Mouse (Mus musculus): ENCODE results near the gene Xntrpc. TPM values are rescaled to one million over a fixed set of nuclear protein-coding genes. Genes with fewer than 3 reads are reported as not detected.
A peak's percentile ranks its signal among the peaks of the same experiment; 100 is the strongest.

Xntrpc gene
- polyA plus RNA-seq, 1 experiment from 2014 or later: 0.63 TPM

DNA sequence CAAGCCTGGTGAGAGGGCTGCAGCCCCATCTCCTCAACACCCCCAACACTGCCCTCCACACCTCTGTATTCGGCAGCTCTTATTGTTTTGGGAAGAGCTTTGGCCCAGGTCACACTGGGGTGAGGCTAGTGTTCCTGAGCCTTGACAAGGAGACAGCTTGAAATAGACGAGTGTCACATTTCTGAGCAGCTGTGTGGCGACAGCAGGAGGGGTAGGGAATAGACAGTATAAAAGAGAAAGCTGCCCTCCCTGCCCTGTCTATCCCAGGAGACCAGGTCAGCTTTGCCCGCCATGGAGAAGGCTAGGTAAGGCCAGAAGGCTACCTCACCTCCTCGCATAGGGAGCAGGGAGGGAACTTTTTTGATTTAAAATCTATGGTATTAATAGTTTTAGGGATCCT lies 36.0 kb downstream of the Xntrpc start, which contains the start of gene Art1:
TSS of gene Art1 (plus strand) at position 257 of the 400 bp plus-strand sequence.
- H3K9ac ChIP-seq (ENCODE audit: low read depth, low read length): no peak within 1 kb of the TSS
- H3K27me3 ChIP-seq (replicated peaks; ENCODE audit: control insufficient read depth, insufficient read depth, low read length): no peaks in the 10 kb centered on the region
- no peaks in the 10 kb centered on the region; the same call in 1 of the 2 replicates for H3K4me1 ChIP-seq (ENCODE audit: control insufficient read depth, insufficient read depth, low read depth, low read length)
- no peaks in the 10 kb centered on the region for H3K9me3 ChIP-seq (ENCODE audit: control insufficient read depth, low read length)
- no peak within 1 kb of the TSS for H3K4me3 ChIP-seq (ENCODE audit: low read length)
- H3K36me3 ChIP-seq (ENCODE audit: control insufficient read depth, insufficient read depth, low read length): no peaks in the 10 kb centered on the region
- WGBS: 37% methylated on average over 5 of the region's 5 CpGs
- no peak for ATAC-seq
- H3K27ac ChIP-seq (ENCODE audit: low read depth, low read length): no peak within 1 kb of the TSS
- no peak within 1 kb of the TSS for H3K4me2 ChIP-seq (ENCODE audit: low read length)

GRCm38 (mm10) chr7:102102241-102102640 lies 36.7 kb downstream of the Xntrpc start:
- no peak overlapping the region for H3K27ac ChIP-seq (ENCODE audit: low read depth, low read length)
- no peak overlapping the region for H3K4me2 ChIP-seq (ENCODE audit: low read length)
- H3K36me3 ChIP-seq (ENCODE audit: control insufficient read depth, insufficient read depth, low read length): no peaks in the 10 kb centered on the region
- H3K27me3 ChIP-seq (replicated peaks; ENCODE audit: control insufficient read depth, insufficient read depth, low read length): no peaks in the 10 kb centered on the region
- WGBS: 48% methylated on average over 8 of the region's 8 CpGs
- no peak overlapping the region for H3K9ac ChIP-seq (ENCODE audit: low read depth, low read length)
- no peak for ATAC-seq
- H3K4me3 ChIP-seq (ENCODE audit: low read length): no peak overlapping the region
- H3K4me1 ChIP-seq (ENCODE audit: control insufficient read depth, insufficient read depth, low read depth, low read length): no peaks in the 10 kb centered on the region; the same call in none of the 2 replicates
- H3K9me3 ChIP-seq (ENCODE audit: control insufficient read depth, low read length): no peaks in the 10 kb centered on the region

- Histone ChIP-seq H3K4me3 (ENCODE audit: low read length) (no peak overlapping the region), H3K4me1 (ENCODE audit: control insufficient read depth, insufficient read depth, low read depth, low read length) (no peaks in the 10 kb centered on the region; the same call in none of the 2 replicates), H3K9ac (ENCODE audit: low read depth, low read length) (no peak overlapping the region), H3K27me3 (replicated peaks; ENCODE audit: control insufficient read depth, insufficient read depth, low read length) (no peaks in the 10 kb centered on the region), H3K27ac (ENCODE audit: low read depth, low read length) (no peak overlapping the region), H3K36me3 (ENCODE audit: control insufficient read depth, insufficient read depth, low read length) (no peaks in the 10 kb centered on the region), H3K4me2 (ENCODE audit: low read length) (no peak overlapping the region), H3K9me3 (ENCODE audit: control insufficient read depth, low read length) (no peaks in the 10 kb centered on the region)
- ATAC-seq: no peak
- 44% methylated on average over 6 of the region's 6 CpGs for WGBS
Observed at GRCm38 (mm10) chr7:102102696-102103095, 37.2 kb downstream of the Xntrpc start.

DNA sequence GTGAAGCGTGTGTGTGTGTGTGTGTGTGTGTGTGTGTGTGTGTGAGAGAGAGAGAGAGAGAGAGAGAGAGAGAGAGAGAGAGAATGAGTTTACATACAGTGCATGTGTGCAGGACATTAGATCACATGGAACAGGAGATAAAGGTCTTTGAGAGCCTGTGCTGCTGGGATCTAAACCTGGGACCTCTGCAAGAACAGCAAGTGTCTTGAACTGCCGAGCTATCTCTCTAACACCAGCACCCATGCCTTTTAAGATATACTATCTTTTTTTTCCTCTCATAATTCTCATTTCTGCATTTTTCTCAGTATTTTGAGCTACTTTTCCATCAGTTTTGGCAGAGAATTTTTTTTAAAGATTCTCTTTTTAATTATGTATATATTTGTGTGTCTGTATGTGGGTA lies 38.0 kb downstream of the Xntrpc start:
- Histone ChIP-seq H3K4me2 (ENCODE audit: low read length) (no peak overlapping the region), H3K4me3 (ENCODE audit: low read length) (no peak overlapping the region), H3K9me3 (ENCODE audit: control insufficient read depth, low read length) (no peaks in the 10 kb centered on the region), H3K27me3 (replicated peaks; ENCODE audit: control insufficient read depth, insufficient read depth, low read length) (no peaks in the 10 kb centered on the region), H3K27ac (ENCODE audit: low read depth, low read length) (no peak overlapping the region), H3K9ac (ENCODE audit: low read depth, low read length) (no peak overlapping the region), H3K4me1 (ENCODE audit: control insufficient read depth, insufficient read depth, low read depth, low read length) (no peaks in the 10 kb centered on the region; the same call in none of the 2 replicates), H3K36me3 (ENCODE audit: control insufficient read depth, insufficient read depth, low read length) (no peaks in the 10 kb centered on the region)
- ATAC-seq: no peak
- 81% methylated on average over 2 of the region's 2 CpGs for WGBS

GRCm38 (mm10) chr7:102104126-102104525 lies 38.6 kb downstream of the Xntrpc start:
- Histone ChIP-seq H3K27me3 (replicated peaks; ENCODE audit: control insufficient read depth, insufficient read depth, low read length) (no peaks in the 10 kb centered on the region), H3K9me3 (ENCODE audit: control insufficient read depth, low read length) (no peaks in the 10 kb centered on the region), H3K4me2 (ENCODE audit: low read length) (no peak overlapping the region), H3K4me3 (ENCODE audit: low read length) (no peak overlapping the region), H3K9ac (ENCODE audit: low read depth, low read length) (no peak overlapping the region), H3K27ac (ENCODE audit: low read depth, low read length) (no peak overlapping the region), H3K4me1 (ENCODE audit: control insufficient read depth, insufficient read depth, low read depth, low read length) (no peaks in the 10 kb centered on the region; the same call in none of the 2 replicates), H3K36me3 (ENCODE audit: control insufficient read depth, insufficient read depth, low read length) (no peaks in the 10 kb centered on the region)
- WGBS: 80% methylated on average over 5 of the region's 5 CpGs
- ATAC-seq: no peak

- Histone ChIP-seq H3K4me2 (ENCODE audit: low read length) (peak overlapping the region; percentile 51), H3K4me1 (ENCODE audit: control insufficient read depth, insufficient read depth, low read depth, low read length) (no peaks in the 10 kb centered on the region; the same call in 1 of the 2 replicates), H3K36me3 (ENCODE audit: control insufficient read depth, insufficient read depth, low read length) (no peaks in the 10 kb centered on the region), H3K9me3 (ENCODE audit: control insufficient read depth, low read length) (no peaks in the 10 kb centered on the region), H3K27ac (ENCODE audit: low read depth, low read length) (no peak overlapping the region), H3K27me3 (replicated peaks; ENCODE audit: control insufficient read depth, insufficient read depth, low read length) (no peaks in the 10 kb centered on the region), H3K4me3 (ENCODE audit: low read length) (peak overlapping the region; percentile 27), H3K9ac (ENCODE audit: low read depth, low read length) (peak overlapping the region; percentile 18; the same call in 1 of the 2 replicates)
- 21% methylated on average over 20 of the region's 23 CpGs for WGBS
- ATAC-seq: peak; percentile 27; the same call in 1 of the 2 replicates
Observed at GRCm38 (mm10) chr7:102106700-102107141, 41.2 kb downstream of the Xntrpc start.

DNA sequence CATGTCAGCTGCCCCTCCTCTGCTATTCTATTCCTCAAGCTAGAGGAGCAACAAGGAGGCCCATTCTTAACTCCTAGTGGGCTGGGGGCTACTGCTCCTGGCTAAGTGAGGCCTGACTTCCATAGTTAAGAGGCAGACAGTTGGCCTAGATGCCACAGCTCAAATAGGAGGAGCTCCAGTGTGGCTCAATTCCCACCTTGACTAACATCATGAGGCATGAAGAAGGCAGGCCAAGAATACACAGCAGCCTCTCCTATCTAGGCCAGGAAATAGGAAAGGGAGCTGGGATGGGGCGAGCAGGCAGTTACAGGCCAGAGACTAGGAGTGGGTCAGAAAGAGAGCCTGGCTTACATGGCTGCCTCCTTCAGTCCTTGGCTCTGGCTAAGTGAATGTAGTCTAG lies 42.7 kb downstream of the Xntrpc start:
- 86% methylated on average over 1 of the region's 1 CpGs for WGBS

DNA sequence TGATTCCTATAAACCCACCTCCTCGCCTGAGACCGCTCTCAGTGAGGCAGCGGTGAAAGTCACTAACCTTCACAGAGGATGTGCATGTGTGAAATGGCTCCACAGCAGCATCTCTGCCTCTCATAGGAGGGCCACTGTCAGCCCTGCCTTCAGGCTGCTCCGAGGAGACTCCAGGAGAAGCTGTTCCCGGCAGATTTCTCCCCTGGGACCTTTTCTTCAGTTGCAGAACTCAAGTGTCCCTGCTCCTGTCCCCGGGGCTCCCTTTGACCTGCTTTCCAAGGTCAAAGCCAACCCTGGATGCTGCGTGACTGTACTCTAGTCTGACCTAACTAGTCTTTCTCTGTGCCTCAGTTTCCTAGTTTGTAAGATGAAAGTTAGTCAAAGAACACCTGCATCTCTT lies 43.7 kb downstream of the Xntrpc start, which contains the start of gene Art5:
TSS of gene Art5 (minus strand) at position 319 of the 400 bp plus-strand sequence.
- 78% methylated on average over 7 of the region's 7 CpGs for WGBS
- no peaks in the 10 kb centered on the region; the same call in 1 of the 2 replicates for H3K4me1 ChIP-seq (ENCODE audit: control insufficient read depth, insufficient read depth, low read depth, low read length)
- no peak within 1 kb of the TSS for H3K27ac ChIP-seq (ENCODE audit: low read depth, low read length)
- no peaks in the 10 kb centered on the region for H3K27me3 ChIP-seq (replicated peaks; ENCODE audit: control insufficient read depth, insufficient read depth, low read length)
- H3K4me2 ChIP-seq (ENCODE audit: low read length): no peak within 1 kb of the TSS
- no peak for ATAC-seq
- no peaks in the 10 kb centered on the region for H3K9me3 ChIP-seq (ENCODE audit: control insufficient read depth, low read length)
- no peak within 1 kb of the TSS for H3K9ac ChIP-seq (ENCODE audit: low read depth, low read length)
- no peaks in the 10 kb centered on the region for H3K36me3 ChIP-seq (ENCODE audit: control insufficient read depth, insufficient read depth, low read length)
- H3K4me3 ChIP-seq (ENCODE audit: low read length): no peak within 1 kb of the TSS

More for the DNA sequence above, 42.7 kb downstream of the Xntrpc start:
- Histone ChIP-seq H3K36me3 (ENCODE audit: control insufficient read depth, insufficient read depth, low read length) (no peaks in the 10 kb centered on the region), H3K4me3 (ENCODE audit: low read length) (no peak overlapping the region), H3K4me1 (ENCODE audit: control insufficient read depth, insufficient read depth, low read depth, low read length) (no peaks in the 10 kb centered on the region; the same call in 1 of the 2 replicates), H3K27me3 (replicated peaks; ENCODE audit: control insufficient read depth, insufficient read depth, low read length) (no peaks in the 10 kb centered on the region), H3K27ac (ENCODE audit: low read depth, low read length) (no peak overlapping the region), H3K9me3 (ENCODE audit: control insufficient read depth, low read length) (no peaks in the 10 kb centered on the region), H3K4me2 (ENCODE audit: low read length) (no peak overlapping the region), H3K9ac (ENCODE audit: low read depth, low read length) (no peak overlapping the region)
- ATAC-seq: no peak

DNA sequence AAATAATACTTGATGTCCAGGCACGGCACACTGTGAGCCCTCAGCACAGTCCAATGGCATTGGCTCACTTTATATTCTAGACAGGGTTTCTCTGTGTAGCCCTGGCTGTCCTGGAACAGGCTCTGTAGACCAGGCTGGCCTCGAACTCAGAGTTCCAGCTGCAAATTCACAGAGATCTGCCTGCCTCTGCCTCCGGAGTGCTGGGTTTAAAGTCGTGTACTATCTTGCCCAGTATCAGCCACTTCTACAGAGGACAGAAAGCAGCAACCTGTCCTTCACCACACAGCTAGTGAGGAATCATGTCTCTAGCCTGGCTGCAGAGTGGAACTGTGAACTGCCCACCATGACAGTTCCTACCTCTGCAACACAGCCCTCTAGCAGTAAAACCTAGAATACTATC lies 44.2 kb downstream of the Xntrpc start:
- ATAC-seq: no peak
- Histone ChIP-seq H3K27me3 (replicated peaks; ENCODE audit: control insufficient read depth, insufficient read depth, low read length) (no peaks in the 10 kb centered on the region), H3K9me3 (ENCODE audit: control insufficient read depth, low read length) (no peaks in the 10 kb centered on the region), H3K27ac (ENCODE audit: low read depth, low read length) (no peak overlapping the region), H3K4me3 (ENCODE audit: low read length) (no peak overlapping the region), H3K4me2 (ENCODE audit: low read length) (no peak overlapping the region), H3K36me3 (ENCODE audit: control insufficient read depth, insufficient read depth, low read length) (no peaks in the 10 kb centered on the region), H3K4me1 (ENCODE audit: control insufficient read depth, insufficient read depth, low read depth, low read length) (no peaks in the 10 kb centered on the region; the same call in 1 of the 2 replicates), H3K9ac (ENCODE audit: low read depth, low read length) (no peak overlapping the region)
- WGBS: 88% methylated on average over 4 of the region's 4 CpGs
